Mouse (Mus musculus) CH12.LX (cell line): Measurements from ENCODE around the gene Vmn2r99. TPM values are rescaled to one million over a fixed set of nuclear protein-coding genes. Genes with fewer than 3 reads are reported as not detected.

Experiments
- DNase-seq: peaks from one replicate; pipeline ENCODE4 v3.0.0-alpha.2; 2013; ENCODE audit errors: extremely low read depth
- H3K27ac ChIP-seq: 2 replicates; pipeline ENCODE4 v1.5.1; 2012; ENCODE audit warnings: low read depth, mild to moderate bottlenecking, control low read depth, moderate library complexity; ENCODE audit not compliant: insufficient read depth
- H3K27me3 ChIP-seq: replicated peaks from 2 replicates; pipeline ENCODE3; 2012; ENCODE audit warnings: inconsistent platforms
- H3K36me3 ChIP-seq, 2 experiments: replicated peaks in 1 of 2; 2 replicates each; pipeline versions ENCODE3 to v1.6.1; 2012; ENCODE audit warnings: inconsistent platforms in 1 of 2, low read length in 1 of 2, mild to moderate bottlenecking in 1 of 2, mixed read lengths in 1 of 2, moderate library complexity in 1 of 2; ENCODE audit not compliant: control insufficient read depth in 1 of 2, insufficient read depth in 1 of 2
- H3K4me1 ChIP-seq, 2 experiments: 2 replicates each; pipeline ENCODE4 v1.6.1; 2012; ENCODE audit warnings: inconsistent platforms in 1 of 2, moderate library complexity in 1 of 2; ENCODE audit not compliant: insufficient read depth in 2 of 2, control insufficient read depth in 1 of 2
- H3K4me2 ChIP-seq: 2 replicates; pipeline ENCODE4 v1.6.1; 2012; ENCODE audit warnings: low read depth, mild to moderate bottlenecking, control low read depth; ENCODE audit not compliant: poor library complexity, insufficient read depth, severe bottlenecking
- H3K4me3 ChIP-seq, 3 experiments: fragments of 150-350 bp in 1 of 3; sonication (generic) in 1 of 3; replicated peaks in 1 of 3; 2 replicates each; pipeline versions ENCODE3 to v1.5.1; 2011 to 2012; ENCODE audit warnings: low read depth in 2 of 3, low read length in 2 of 3, mild to moderate bottlenecking in 2 of 3, moderate library complexity in 2 of 3, control low read depth in 1 of 3, improper control_type of control experiment in 1 of 3, inconsistent platforms in 1 of 3, mixed read lengths in 1 of 3; ENCODE audit not compliant: poor library complexity in 1 of 3
- H3K79me2 ChIP-seq: replicated peaks from 2 replicates; pipeline ENCODE4 v1.6.1; 2012; ENCODE audit warnings: mild to moderate bottlenecking, moderate library complexity; ENCODE audit not compliant: control insufficient read depth, poor library complexity, insufficient read depth, severe bottlenecking; ENCODE audit errors: extremely low read depth
- H3K9ac ChIP-seq: 2 replicates; pipeline ENCODE4 v1.6.1; 2012; ENCODE audit warnings: low read depth, mild to moderate bottlenecking, control low read depth, moderate library complexity; ENCODE audit not compliant: insufficient read depth
- H3K9me3 ChIP-seq: replicated peaks from 2 replicates; pipeline ENCODE3; 2012; ENCODE audit warnings: low read length, inconsistent platforms, mixed read lengths
- IRF4 ChIP-seq: IDR thresholded peaks from 2 replicates; pipeline ENCODE4 v1.6.1; 2014; ENCODE audit warnings: low read depth, mild to moderate bottlenecking, inconsistent platforms, low read length, improper control_type of control experiment
- JUN ChIP-seq: IDR thresholded peaks from 2 replicates; pipeline ENCODE4 v1.6.1; 2011; ENCODE audit warnings: low read depth, mild to moderate bottlenecking, low read length, improper control_type of control experiment, moderate library complexity; ENCODE audit not compliant: insufficient read depth
- POLR2AphosphoS2 ChIP-seq: IDR thresholded peaks from 2 replicates; pipeline ENCODE4 v1.6.1; 2011; ENCODE audit warnings: low read depth, low read length, improper control_type of control experiment
- dilution Hi-C: fragments of 300-500 bp; cut with MboI; formaldehyde crosslinking; loops from 2 replicates; pipeline ENCODE4 v1.14.3; 2020; ENCODE audit warnings: low sequenced_read_pairs; ENCODE audit not compliant: extremely low pct_unique_long_range_greater_than_20kb, extremely low pct_ligation_motif_present
- in situ Hi-C: fragments of 300-500 bp; cut with MboI; formaldehyde crosslinking; loops from 3 replicates; pipeline ENCODE4 v1.14.3; 2019; ENCODE audit warnings: low sequenced_read_pairs, low pct_ligation_motif_present, low pct_unique_long_range_greater_than_20kb, mixed read lengths
- polyA plus RNA-seq: library from polyadenylated mRNA; unstranded; fragments of >175 nt; gene quantifications from 2 replicates; pipeline ENCODE4 v1.2.1, GENCODE M21; 2012; ENCODE audit warnings: low read depth; ENCODE audit not compliant: insufficient read length
- total RNA-seq, 2 experiments: library from RNA; depleted of rRNA; stranded (reverse); fragments of 300-350 nt in 1 of 2; fragments of >200 nt in 1 of 2; gene quantifications; 2 replicates each; pipeline ENCODE4 v1.2.3; 2012 to 2014

Gene Vmn2r99
- total and polyA plus RNA-seq, 3 experiments, result not detected

DNA sequence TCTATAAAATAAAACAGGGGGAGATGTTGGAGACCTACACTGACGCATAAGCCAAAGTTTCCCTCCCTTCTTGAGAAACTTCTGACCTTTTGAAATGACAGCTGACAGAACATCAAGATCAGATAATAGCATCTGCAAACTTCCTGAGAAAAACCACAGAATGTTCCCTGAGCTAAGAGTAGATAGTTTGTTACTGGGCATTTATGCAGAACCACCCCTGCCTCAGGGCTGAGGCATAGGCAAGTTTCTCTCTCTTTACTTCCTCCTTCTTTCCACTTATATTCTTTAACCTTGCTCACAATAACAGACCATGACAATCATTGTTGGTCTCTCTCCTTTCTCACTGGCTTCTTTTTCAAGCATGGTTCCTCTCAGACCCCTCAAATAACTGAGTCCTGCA, 83.2 kb downstream of the Vmn2r99 start:
- Histone ChIP-seq H3K36me3 (no peaks in the 10 kb centered on the region), H3K9ac (no peak overlapping the region), H3K4me1 (no peaks in the 10 kb centered on the region), H3K79me2 (no peaks in the 10 kb centered on the region), H3K27ac (no peak overlapping the region), H3K27me3 (no peaks in the 10 kb centered on the region), H3K4me3 (no peak overlapping the region), H3K9me3 (peaks cover 11% of the 10 kb centered on the region), H3K4me2 (no peak overlapping the region)
- TF ChIP-seq POLR2AphosphoS2 (no peak), JUN (no peak), IRF4 (no peak)
- no peak for DNase-seq
- dilution Hi-C loops (no loop called here), in situ Hi-C loops (no loop called here)

Other genes with a start within 250 kb of the Vmn2r99 start
- not detected in 2 replicates for gene Vmn2r100, start 142.8 kb downstream of the Vmn2r99 start, total RNA-seq (2012; rRNA removed)
- not detected in 2 replicates for gene Vmn2r100, start 142.8 kb downstream of the Vmn2r99 start, total RNA-seq (2014; rRNA removed)
- gene Vmn2r100, start 142.8 kb downstream of the Vmn2r99 start, polyA plus RNA-seq, result not detected in 2 replicates
- not detected in 2 replicates for gene Vmn2r101, start 215.3 kb downstream of the Vmn2r99 start, total RNA-seq (2012; rRNA removed)
- not detected in 2 replicates for gene Vmn2r101, start 215.3 kb downstream of the Vmn2r99 start, total RNA-seq (2014; rRNA removed)
- not detected in 2 replicates for gene Vmn2r101, start 215.3 kb downstream of the Vmn2r99 start, polyA plus RNA-seq